Mouse (Mus musculus): ENCODE measurements around the gene Grid1. TPM values are rescaled to one million over a fixed set of nuclear protein-coding genes. Genes with fewer than 3 reads are reported as not detected.

The Grid1 gene
- polyA plus RNA-seq, 1 experiment from 2014 or later = 0.81 TPM

DNA sequence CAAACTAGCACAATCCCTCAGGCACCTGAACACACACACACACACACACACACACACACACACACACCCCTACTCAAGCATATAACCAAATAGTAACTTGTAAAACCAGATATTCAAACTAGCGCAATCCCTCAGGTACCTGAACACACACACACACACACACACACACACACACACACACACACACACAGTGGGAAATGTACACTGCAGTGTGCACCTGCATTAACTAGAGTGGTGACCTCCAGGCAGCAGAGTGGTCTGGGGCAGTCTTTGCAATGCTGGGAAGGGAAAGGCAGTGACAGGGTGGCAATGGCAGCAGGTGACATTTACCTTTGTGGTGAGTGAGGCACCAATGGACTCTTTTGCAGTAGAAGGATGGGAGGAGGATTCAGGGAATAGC, 212.4 kb downstream of the Grid1 start:
- Histone ChIP-seq H3K4me2 (no peak overlapping the region), H3K4me3 (no peak overlapping the region), H3K27ac (no peak overlapping the region), H3K36me3 (no peaks in the 10 kb centered on the region), H3K27me3 (no peaks in the 10 kb centered on the region), H3K9ac (no peak overlapping the region), H3K4me1 (no peaks in the 10 kb centered on the region), H3K9me3 (no peaks in the 10 kb centered on the region)
- no peak for ATAC-seq (ENCODE audit: insufficient number of reproducible peaks, insufficient read depth, low FRiP score, low TSS enrichment, low read depth)
- WGBS = 86% methylated on average over 1 of the region's 1 CpGs

DNA sequence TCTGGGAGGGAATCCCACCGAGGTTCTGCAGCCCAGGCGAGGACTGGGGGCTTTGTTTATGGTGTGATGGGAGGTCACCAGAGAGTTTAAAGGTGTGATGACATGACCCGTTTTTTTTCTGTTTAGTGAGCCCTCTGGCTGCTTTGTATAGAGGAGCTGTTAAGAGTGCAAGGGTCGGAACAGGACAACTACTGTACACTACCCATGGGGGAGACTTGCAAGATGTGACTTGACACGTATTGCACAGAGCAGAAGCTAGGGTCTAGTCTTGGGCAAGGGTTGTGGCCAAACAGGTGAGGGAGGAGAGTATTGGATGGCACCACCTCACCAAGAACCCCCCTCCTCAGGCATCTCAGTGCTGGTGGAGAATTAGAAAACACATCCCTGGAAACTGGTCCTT, 224.4 kb downstream of the Grid1 start:
- no peak for ATAC-seq (ENCODE audit: insufficient number of reproducible peaks, insufficient read depth, low FRiP score, low TSS enrichment, low read depth)
- no peaks in the 10 kb centered on the region for H3K4me1 ChIP-seq
- H3K36me3 ChIP-seq = no peaks in the 10 kb centered on the region
- no peak overlapping the region for H3K4me2 ChIP-seq
- H3K27ac ChIP-seq = no peak overlapping the region
- no peak overlapping the region for H3K9ac ChIP-seq
- H3K27me3 ChIP-seq = no peaks in the 10 kb centered on the region
- H3K4me3 ChIP-seq = no peak overlapping the region
- WGBS = 66% methylated on average over 5 of the region's 5 CpGs
- no peaks in the 10 kb centered on the region for H3K9me3 ChIP-seq

DNA sequence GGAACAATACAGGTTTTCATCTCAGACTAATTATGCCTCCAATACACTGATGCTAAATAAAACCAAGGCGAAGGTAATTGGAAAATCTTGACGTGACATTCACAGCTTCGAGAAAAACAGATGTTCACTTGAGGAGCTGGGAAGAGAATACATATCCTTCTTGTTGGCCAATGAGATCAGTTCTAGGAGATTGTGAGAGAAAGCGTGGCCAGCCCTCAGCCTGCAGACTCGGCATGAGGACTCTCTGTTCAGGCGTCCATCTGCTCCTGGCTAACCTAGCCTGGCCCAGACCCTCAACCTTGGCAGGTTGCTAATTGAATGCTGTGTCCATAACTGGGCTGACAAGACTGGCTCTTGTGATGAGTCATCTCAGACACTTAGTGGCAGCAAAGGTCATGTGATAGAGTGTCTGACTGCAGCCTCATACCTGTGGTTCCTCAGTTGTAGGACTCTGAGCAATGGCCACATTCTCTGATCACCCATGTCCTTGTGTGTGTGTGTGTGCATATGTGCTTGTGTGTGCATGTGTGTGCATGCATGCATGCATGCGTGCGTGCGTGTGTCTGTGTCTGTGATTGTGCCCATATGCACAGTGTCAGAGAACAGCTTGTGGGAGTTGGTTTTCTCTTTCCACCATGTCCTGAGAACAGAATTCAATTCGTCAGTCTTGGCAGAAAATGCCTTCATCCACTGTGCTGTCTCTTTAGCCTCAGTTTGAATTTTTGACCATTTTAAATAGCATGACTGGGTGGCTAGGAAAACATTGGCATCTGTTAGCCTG, 225.2 kb downstream of the Grid1 start:
- ATAC-seq (ENCODE audit: insufficient number of reproducible peaks, insufficient read depth, low FRiP score, low TSS enrichment, low read depth) = no peak

DNA sequence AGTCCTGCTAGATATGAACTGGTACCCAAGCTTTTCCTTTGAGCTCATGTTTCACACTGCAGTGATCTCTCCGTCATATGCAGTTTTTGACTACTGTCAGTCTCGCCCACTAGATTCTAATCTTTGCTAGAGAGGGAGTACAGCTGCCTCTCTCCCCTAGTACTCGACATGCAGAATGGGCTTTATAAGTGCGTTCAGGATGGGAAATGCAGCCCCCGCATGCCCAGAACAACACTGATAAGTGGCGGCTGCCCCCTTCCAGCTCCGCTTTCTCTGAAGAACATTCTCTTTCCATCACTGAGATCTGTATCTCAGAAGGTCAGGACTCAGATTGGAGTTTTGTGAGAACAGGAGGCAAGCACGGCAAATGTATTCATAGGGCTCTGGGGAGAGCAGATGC, 229.3 kb downstream of the Grid1 start:
- WGBS = 69% methylated on average over 8 of the region's 8 CpGs
- H3K9ac ChIP-seq = no peak overlapping the region
- no peak overlapping the region for H3K4me3 ChIP-seq
- H3K27ac ChIP-seq = no peak overlapping the region
- no peaks in the 10 kb centered on the region for H3K27me3 ChIP-seq
- H3K9me3 ChIP-seq = no peaks in the 10 kb centered on the region
- H3K4me1 ChIP-seq = no peaks in the 10 kb centered on the region
- no peak overlapping the region for H3K4me2 ChIP-seq
- no peaks in the 10 kb centered on the region for H3K36me3 ChIP-seq
- no peak for ATAC-seq (ENCODE audit: insufficient number of reproducible peaks, insufficient read depth, low FRiP score, low TSS enrichment, low read depth)

More for the DNA sequence above, 225.2 kb downstream of the Grid1 start:
- H3K4me3 ChIP-seq = no peak overlapping the region
- H3K4me1 ChIP-seq = no peaks in the 10 kb centered on the region
- H3K9ac ChIP-seq = no peak overlapping the region
- 74% methylated on average over 10 of the region's 10 CpGs for WGBS
- no peaks in the 10 kb centered on the region for H3K9me3 ChIP-seq
- no peaks in the 10 kb centered on the region for H3K27me3 ChIP-seq
- no peak overlapping the region for H3K4me2 ChIP-seq
- no peak overlapping the region for H3K27ac ChIP-seq
- no peaks in the 10 kb centered on the region for H3K36me3 ChIP-seq

DNA sequence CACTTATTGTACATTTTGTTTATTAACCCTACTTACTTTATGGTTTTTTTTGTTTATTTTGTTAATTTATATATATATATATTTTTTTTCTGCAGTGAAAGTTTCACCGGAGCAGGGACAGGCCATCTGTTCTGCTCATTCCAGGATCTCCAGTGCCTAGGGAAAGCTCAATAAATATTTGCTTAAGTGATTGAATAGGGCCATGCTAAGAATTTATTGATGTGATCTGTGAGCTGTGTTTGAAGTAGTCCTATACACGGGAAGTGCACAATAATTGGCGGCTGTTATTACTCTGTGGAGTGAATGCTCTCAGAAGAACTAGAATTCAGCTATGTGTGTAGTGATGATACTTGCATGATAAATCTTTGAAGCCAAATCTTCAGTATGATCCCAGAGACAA, 234.2 kb downstream of the Grid1 start:
- no peak overlapping the region for H3K4me2 ChIP-seq
- H3K4me3 ChIP-seq = no peak overlapping the region
- H3K27ac ChIP-seq = no peak overlapping the region
- ATAC-seq (ENCODE audit: insufficient number of reproducible peaks, insufficient read depth, low FRiP score, low TSS enrichment, low read depth) = no peak
- no peaks in the 10 kb centered on the region for H3K36me3 ChIP-seq
- 83% methylated on average over 3 of the region's 3 CpGs for WGBS
- no peaks in the 10 kb centered on the region for H3K27me3 ChIP-seq
- H3K9ac ChIP-seq = no peak overlapping the region
- H3K9me3 ChIP-seq = no peaks in the 10 kb centered on the region
- H3K4me1 ChIP-seq = no peaks in the 10 kb centered on the region

DNA sequence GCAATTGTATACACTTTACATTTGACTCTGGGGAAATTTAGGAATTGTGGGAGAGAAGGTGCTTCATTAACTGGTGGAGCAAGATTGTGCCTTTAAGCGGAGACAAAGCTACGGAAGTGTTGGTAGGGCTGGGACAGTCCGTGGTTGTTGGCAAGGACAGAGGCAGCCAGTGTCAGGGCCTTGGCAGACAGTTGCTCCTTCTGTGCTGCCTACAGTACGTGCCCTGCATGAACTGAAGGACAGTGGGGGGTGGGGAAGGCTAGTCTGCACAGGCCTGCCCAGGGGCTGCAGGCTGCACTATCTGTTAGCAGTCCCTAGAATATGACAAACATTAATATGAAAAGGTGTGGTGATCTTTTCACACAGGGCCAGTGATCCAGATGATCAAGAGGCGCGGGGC, 254.7 kb downstream of the Grid1 start:
- WGBS = 62% methylated on average over 6 of the region's 6 CpGs
- ATAC-seq (ENCODE audit: insufficient number of reproducible peaks, insufficient read depth, low FRiP score, low TSS enrichment, low read depth) = no peak

DNA sequence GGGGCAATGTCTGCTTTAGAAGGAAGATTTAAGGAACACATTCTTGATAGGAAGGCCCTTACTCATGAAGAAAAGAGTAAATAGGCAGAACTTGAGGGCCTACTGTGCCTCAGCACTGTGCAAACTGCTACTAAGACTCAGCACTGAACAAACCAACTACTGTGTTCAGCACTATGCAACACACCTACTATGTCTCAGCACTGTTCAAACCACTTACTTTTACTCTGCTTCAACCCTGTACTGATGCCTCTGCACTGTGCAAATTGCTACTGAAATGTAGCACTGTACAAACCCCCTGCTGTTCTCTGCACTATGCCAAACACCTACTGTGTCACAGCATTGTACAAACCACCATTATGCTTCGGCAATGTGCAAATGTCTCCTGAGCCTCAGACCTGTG, 260.0 kb downstream of the Grid1 start:
- Histone ChIP-seq H3K27me3 (no peaks in the 10 kb centered on the region), H3K4me3 (no peak overlapping the region), H3K4me2 (no peak overlapping the region), H3K9me3 (no peaks in the 10 kb centered on the region), H3K4me1 (no peaks in the 10 kb centered on the region), H3K27ac (no peak overlapping the region), H3K9ac (no peak overlapping the region), H3K36me3 (no peaks in the 10 kb centered on the region)
- ATAC-seq (ENCODE audit: insufficient number of reproducible peaks, insufficient read depth, low FRiP score, low TSS enrichment, low read depth) = no peak
- WGBS = 92% methylated on average over 1 of the region's 1 CpGs

More for the DNA sequence above, 254.7 kb downstream of the Grid1 start:
- H3K36me3 ChIP-seq = no peaks in the 10 kb centered on the region
- no peak overlapping the region for H3K27ac ChIP-seq
- H3K4me1 ChIP-seq = no peaks in the 10 kb centered on the region
- H3K4me2 ChIP-seq = no peak overlapping the region
- no peak overlapping the region for H3K9ac ChIP-seq
- H3K27me3 ChIP-seq = no peaks in the 10 kb centered on the region
- H3K4me3 ChIP-seq = no peak overlapping the region
- H3K9me3 ChIP-seq = no peaks in the 10 kb centered on the region

DNA sequence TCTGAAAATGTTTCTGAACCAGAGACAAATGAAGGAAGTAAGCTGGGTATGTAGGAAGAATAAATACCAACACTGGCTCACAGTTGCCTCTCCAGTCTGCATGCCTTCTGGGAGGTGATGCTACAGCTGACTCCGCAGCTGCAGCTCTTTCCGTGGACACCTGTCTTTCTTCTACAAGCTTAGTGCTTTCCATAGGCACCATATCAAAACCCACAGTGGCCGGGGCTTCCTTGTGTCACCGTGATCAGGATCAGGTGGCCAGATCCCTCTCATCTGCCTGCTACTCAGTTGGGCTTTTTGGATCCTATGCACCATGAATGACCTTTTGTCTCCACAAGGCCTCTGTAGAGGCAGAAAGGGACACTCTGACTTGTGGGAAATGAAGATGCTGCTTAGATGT, 272.7 kb downstream of the Grid1 start:
- no peaks in the 10 kb centered on the region for H3K9me3 ChIP-seq
- no peaks in the 10 kb centered on the region for H3K27me3 ChIP-seq
- H3K4me3 ChIP-seq = no peak overlapping the region
- H3K4me1 ChIP-seq = no peaks in the 10 kb centered on the region
- ATAC-seq (ENCODE audit: insufficient number of reproducible peaks, insufficient read depth, low FRiP score, low TSS enrichment, low read depth) = no peak
- no peak overlapping the region for H3K4me2 ChIP-seq
- no peak overlapping the region for H3K9ac ChIP-seq
- H3K27ac ChIP-seq = no peak overlapping the region
- WGBS = 88% methylated on average over 4 of the region's 4 CpGs
- H3K36me3 ChIP-seq = no peaks in the 10 kb centered on the region

DNA sequence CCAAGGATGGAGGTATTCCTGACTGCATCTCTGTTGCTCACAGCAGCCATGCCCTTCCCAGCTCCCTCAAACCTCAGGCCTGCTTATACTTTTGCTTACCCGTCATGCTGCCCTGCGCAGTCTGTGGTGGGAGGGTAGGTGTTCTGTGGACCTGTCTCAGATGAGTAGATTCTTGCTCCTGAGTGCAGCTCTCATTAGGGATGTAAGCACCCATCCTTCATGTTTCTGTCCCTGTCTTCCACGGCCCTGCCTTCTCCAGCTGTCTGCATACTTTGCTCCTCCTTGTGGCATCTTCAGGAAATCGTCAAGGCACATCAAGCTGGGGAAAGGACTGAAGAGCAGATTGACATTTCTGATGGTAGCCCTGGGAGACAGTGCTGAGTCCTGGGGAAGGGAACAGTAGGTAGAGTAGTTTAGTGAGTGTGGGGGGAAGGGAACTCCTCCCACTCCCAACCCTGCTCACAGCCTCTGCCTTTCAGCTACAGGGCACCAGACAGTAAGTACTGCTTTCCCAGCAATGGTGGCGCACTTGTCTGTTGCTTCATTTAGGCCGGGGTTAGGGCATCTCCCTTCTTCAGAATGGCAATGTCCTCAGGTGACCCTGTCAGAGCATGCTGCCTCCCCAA, 273.8 kb downstream of the Grid1 start:
- H3K4me2 ChIP-seq = no peak overlapping the region
- H3K9me3 ChIP-seq = no peaks in the 10 kb centered on the region
- ATAC-seq (ENCODE audit: insufficient number of reproducible peaks, insufficient read depth, low FRiP score, low TSS enrichment, low read depth) = no peak
- WGBS = 67% methylated on average over 6 of the region's 6 CpGs
- H3K27ac ChIP-seq = no peak overlapping the region
- H3K27me3 ChIP-seq = no peaks in the 10 kb centered on the region
- no peaks in the 10 kb centered on the region for H3K36me3 ChIP-seq
- no peak overlapping the region for H3K9ac ChIP-seq
- H3K4me1 ChIP-seq = no peaks in the 10 kb centered on the region
- H3K4me3 ChIP-seq = no peak overlapping the region

DNA sequence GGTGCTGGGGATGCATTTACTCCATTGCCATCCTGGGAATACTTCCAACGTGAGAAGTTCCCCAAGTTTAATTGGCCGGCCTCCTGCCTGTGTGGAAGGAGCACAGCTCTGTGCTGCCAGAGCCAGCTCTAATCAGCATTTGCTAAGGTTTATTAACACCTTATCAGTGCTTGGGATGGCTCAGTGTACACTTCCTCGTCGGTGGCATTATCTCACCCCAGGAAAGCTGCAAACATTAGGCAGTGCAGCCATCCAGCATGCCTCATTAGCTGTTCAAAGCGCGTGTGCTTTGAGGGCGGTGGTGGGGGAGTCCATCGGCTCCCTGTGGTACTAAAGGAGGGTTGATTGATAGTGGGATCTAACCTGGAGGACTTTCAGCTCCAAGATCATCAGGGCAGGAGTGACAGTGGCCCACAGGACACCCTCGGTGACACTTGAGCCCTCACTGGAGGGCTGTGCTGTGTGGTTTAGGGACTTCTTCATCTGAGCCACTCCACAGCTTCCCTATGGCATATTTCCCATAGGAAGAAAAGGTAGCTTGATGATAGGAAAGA, 275.7 kb downstream of the Grid1 start:
- WGBS = 65% methylated on average over 9 of the region's 9 CpGs
- no peaks in the 10 kb centered on the region for H3K36me3 ChIP-seq
- H3K4me3 ChIP-seq = no peak overlapping the region
- H3K9me3 ChIP-seq = no peaks in the 10 kb centered on the region
- H3K4me1 ChIP-seq = no peaks in the 10 kb centered on the region
- H3K9ac ChIP-seq = no peak overlapping the region
- H3K27me3 ChIP-seq = no peaks in the 10 kb centered on the region
- ATAC-seq (ENCODE audit: insufficient number of reproducible peaks, insufficient read depth, low FRiP score, low TSS enrichment, low read depth) = no peak
- no peak overlapping the region for H3K4me2 ChIP-seq
- H3K27ac ChIP-seq = no peak overlapping the region

DNA sequence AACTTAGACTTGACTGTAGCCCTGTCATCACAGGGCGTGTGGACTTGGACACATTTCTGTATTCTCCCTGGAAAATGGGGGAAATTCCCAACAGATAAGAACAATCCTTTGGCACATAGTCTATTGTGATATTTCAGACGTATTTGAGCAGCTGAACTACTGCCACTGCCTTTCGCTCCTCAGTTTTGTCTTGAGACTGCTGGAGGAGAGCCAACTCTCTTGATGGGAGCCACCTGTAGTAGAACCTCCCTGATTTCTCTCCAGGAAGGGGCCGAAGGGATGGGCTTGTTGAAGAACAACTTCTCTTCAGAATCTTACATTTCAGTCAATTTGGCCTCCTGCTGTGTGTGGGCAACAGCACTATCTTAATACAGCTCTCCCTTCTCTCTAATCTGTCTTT, 276.2 kb downstream of the Grid1 start:
- no peak for ATAC-seq (ENCODE audit: insufficient number of reproducible peaks, insufficient read depth, low FRiP score, low TSS enrichment, low read depth)
- no peaks in the 10 kb centered on the region for H3K27me3 ChIP-seq
- H3K4me2 ChIP-seq = no peak overlapping the region
- no peak overlapping the region for H3K27ac ChIP-seq
- no peaks in the 10 kb centered on the region for H3K9me3 ChIP-seq
- no peaks in the 10 kb centered on the region for H3K4me1 ChIP-seq
- no peaks in the 10 kb centered on the region for H3K36me3 ChIP-seq
- H3K9ac ChIP-seq = no peak overlapping the region
- 43% methylated on average over 4 of the region's 4 CpGs for WGBS
- H3K4me3 ChIP-seq = no peak overlapping the region

DNA sequence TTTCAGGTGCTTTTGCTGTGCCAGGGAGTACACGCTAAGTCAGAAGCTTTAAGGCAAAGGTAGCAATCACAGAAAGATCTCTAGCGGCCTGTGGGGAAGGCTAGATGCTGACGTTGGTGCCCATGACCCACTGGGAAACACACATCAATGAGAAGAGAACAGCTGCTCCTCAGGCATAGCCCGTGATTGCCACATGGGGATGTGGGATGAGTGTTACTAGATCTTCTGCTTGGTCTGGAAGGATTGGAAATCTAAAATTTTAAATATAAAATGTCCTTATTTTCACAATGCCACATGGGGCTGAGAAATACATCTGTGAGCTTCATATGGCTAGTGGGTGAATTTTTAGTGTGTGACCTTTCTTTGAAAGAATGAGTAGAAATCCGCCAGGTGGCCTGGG, 277.3 kb downstream of the Grid1 start:
- no peak for ATAC-seq (ENCODE audit: insufficient number of reproducible peaks, insufficient read depth, low FRiP score, low TSS enrichment, low read depth)
- 81% methylated on average over 5 of the region's 5 CpGs for WGBS
- no peaks in the 10 kb centered on the region for H3K9me3 ChIP-seq

More for the DNA sequence above, 277.3 kb downstream of the Grid1 start:
- H3K4me3 ChIP-seq = no peak overlapping the region
- H3K4me1 ChIP-seq = no peaks in the 10 kb centered on the region
- H3K9ac ChIP-seq = no peak overlapping the region
- no peaks in the 10 kb centered on the region for H3K27me3 ChIP-seq
- no peak overlapping the region for H3K4me2 ChIP-seq
- H3K36me3 ChIP-seq = no peaks in the 10 kb centered on the region
- H3K27ac ChIP-seq = no peak overlapping the region

Measured in embryonic facial prominence, embryonic 13.5 days (tissue).